Mouse (Mus musculus): ENCODE measurements at regions not wholly inside any gene's neighbourhood (a gene's known extent, or its start where the extent isn't known, plus 50 kb on each side); places are given as distances from the start of the nearest gene placed in this dataset.

- DNase-seq (ENCODE audit: low spot score in 2 of 2), result peak in 1 of 2 experiments; percentile 7
- intact Hi-C loops (cut with DNase I), result loop anchor here (5.0 kb wide), 1 partner anchor 50 kb away; no protein-coding TSS in a partner anchor
Measured at GRCm38 (mm10) chr1:23462411-23462810, 64.8 kb upstream of the Ogfrl1 start.

DNA sequence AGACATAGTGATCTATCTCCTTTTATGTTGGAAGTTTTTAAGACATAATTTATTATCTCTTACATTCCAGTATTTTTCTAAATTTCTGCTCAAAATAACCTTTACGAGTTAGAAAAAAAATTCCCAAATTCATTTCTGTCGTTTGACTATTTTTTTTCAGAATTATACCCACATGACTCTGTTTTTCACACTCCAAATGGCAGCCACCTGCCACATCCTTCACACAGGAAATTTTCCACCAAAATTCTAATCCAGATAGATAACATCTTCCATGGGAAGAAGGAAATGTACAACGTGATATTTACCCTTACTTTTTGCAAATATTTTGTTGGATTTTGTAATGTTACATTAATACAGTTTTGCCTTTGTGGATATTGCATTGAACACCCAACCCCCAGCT lies 66.5 kb upstream of the Ogfrl1 start:
- peak in 1 of 2 experiments; percentile 41 for DNase-seq (ENCODE audit: low spot score in 2 of 2)
- intact Hi-C loops (cut with DNase I), result loop anchor here (5.0 kb wide), 1 partner anchor 52 kb away; no protein-coding TSS in a partner anchor

DNA sequence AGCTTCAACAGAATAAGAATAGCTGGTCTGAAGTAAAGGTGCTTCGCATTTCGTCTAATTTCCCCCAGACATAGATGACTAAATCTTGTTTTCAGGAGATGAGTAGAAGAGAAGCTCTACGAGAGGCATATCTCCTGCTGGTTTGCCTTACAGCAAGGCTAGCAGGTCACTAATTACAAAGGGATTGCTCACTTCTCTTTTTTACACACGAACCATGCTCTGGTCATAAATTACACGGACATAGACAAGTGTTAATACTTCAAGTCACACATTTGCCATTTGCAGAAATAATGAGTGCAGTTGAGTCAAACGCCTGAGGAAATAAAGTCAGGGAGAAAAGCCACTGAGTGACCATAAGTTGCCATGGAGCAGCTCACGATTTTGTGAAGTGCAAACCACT lies 68.8 kb upstream of the Ogfrl1 start:
- intact Hi-C loops (cut with DNase I), result no loop called here
- DNase-seq (ENCODE audit: low spot score in 2 of 2), result no peak

GRCm38 (mm10) chr1:23467405-23467804 lies 69.8 kb upstream of the Ogfrl1 start:
- intact Hi-C loops (cut with DNase I), result no loop called here
- DNase-seq (ENCODE audit: low spot score in 2 of 2), result no peak

GRCm38 (mm10) chr1:23480776-23481320 lies 83.3 kb upstream of the Ogfrl1 start:
- DNase-seq (ENCODE audit: low spot score in 2 of 2), result no peak
- intact Hi-C loops (cut with DNase I), result no loop called here

- no peak for DNase-seq (ENCODE audit: low spot score in 2 of 2)
- intact Hi-C loops (cut with DNase I), result no loop called here
Measured at GRCm38 (mm10) chr1:23484566-23484965, 87.0 kb upstream of the Ogfrl1 start.

GRCm38 (mm10) chr1:23485150-23485775 lies 87.7 kb upstream of the Ogfrl1 start:
- DNase-seq (ENCODE audit: low spot score in 2 of 2), result no peak
- intact Hi-C loops (cut with DNase I), result loop anchor here (5.0 kb wide), 1 partner anchor 103 kb away; no protein-coding TSS in a partner anchor

DNA sequence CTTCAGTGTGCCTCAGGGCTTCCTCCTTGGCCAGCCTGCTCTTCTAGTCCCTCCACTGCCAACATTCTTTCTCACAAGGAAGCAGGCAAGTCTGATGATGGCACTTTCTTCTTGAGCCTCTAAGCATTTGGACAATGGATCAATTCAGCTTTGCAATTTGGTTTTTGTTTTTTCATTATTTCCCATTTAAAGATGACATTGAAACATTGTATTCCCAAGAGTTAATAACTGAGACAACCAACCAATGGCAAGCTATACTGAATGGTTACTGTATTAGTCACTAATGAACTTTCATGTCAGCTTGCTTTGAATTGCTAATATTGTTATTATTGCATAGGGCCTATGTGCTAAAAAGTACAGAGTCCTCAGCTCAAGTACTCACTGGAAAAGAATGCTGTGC lies 89.5 kb upstream of the Ogfrl1 start:
- no peak for DNase-seq (ENCODE audit: low spot score in 2 of 2)
- intact Hi-C loops (cut with DNase I), result loop anchor here (5.0 kb wide), 1 partner anchor 105 kb away; no protein-coding TSS in a partner anchor

DNA sequence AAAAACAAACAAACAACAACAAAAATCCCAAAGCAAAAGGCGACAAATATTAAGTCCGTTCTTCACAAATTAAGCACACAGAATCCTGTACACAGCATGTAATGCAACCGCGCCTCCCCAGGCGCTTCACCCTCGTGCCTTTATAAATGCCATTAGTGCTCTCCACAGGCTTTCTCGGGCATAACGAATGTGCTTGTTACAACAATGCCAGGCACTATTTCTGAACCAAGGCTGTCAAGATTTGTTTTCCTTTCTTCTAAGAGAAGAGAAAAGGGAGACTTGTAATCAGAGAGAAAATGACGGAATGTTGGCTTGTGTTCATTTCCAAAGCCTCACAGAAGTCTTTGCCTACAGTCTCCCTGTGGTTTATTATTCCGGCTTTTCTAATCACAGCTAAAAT lies 93.1 kb upstream of the Ogfrl1 start:
- peak in 1 of 2 experiments; percentile 8 for DNase-seq (ENCODE audit: low spot score in 2 of 2)
- intact Hi-C loops (cut with DNase I), result no loop called here

- intact Hi-C loops (cut with DNase I), result no loop called here
- no peak for DNase-seq (ENCODE audit: low spot score in 2 of 2)
Measured at GRCm38 (mm10) chr1:23491041-23491440, 93.5 kb upstream of the Ogfrl1 start.

DNA sequence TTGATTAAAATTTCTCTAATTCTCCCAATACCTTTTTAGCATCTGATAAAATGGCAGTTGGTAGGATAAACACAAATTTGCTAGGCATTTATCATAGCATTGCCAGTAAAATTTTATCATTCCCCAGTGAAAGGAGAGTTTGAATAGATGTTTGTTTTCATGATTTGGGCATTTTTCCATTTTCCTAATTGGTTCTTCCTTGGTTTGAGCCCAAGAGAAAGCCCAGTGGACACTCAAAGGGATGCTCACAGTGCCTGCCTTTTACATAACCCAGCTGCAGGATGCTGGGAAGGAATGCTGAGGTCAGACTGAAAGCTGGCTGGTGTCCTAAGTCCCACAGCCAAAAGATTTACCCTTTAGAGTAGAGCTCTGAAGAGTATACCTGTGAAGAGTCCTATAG lies 95.4 kb upstream of the Ogfrl1 start:
- intact Hi-C loops (cut with DNase I), result no loop called here
- no peak for DNase-seq (ENCODE audit: low spot score in 2 of 2)

- DNase-seq (ENCODE audit: low spot score in 2 of 2), result peak in 1 of 2 experiments; percentile 20
- intact Hi-C loops (cut with DNase I), result loop anchor here (1.0 kb wide), 1 partner anchor 171 kb away; no protein-coding TSS in a partner anchor
Measured at GRCm38 (mm10) chr1:23495412-23495811, 97.8 kb upstream of the Ogfrl1 start.

DNA sequence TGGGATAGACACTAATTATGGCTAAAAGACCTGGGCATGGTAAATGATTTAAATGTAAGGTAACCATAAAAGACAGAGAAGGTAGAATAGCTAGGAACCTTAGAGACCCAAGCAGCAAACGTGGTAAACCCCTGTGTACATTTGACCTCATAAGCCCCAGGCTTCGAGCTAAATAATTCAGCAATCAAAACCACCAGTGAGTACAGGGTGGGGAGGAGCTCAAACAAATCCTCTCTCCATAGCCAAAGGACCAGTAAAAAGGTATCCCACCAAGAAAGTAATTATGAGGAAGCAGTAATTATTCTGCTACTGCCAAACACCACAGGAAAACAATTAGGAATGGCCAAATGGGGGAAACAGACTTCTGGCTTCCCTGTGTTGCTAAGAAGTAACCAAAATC lies 122.5 kb upstream of the Ogfrl1 start:
- DNase-seq (ENCODE audit: low spot score in 2 of 2), result no peak
- intact Hi-C loops (cut with DNase I), result no loop called here

- DNase-seq (ENCODE audit: low spot score in 2 of 2), result no peak
- intact Hi-C loops (cut with DNase I), result no loop called here
Measured at GRCm38 (mm10) chr1:23532659-23533058, 135.1 kb upstream of the Ogfrl1 start.

DNA sequence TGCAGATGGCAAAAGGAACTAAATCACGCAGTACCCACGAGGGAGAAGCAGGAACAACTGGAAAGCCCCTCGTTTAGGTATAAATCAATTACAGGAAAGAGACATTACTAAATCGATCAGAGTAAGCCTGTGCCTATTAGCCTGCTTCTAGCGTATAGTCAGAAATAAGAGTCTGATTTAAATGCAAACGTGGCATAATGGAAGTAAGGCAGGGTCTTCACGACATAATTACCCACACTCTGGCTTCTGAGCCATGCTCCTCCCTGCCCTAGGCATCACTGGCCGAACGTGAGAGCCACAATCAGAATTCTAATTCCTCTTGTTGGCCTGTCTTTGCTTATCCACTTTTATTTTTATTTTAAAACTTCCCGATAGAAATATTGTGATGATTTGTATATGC lies 139.0 kb upstream of the Ogfrl1 start:
- DNase-seq (ENCODE audit: low spot score in 2 of 2), result no peak
- intact Hi-C loops (cut with DNase I), result no loop called here

DNA sequence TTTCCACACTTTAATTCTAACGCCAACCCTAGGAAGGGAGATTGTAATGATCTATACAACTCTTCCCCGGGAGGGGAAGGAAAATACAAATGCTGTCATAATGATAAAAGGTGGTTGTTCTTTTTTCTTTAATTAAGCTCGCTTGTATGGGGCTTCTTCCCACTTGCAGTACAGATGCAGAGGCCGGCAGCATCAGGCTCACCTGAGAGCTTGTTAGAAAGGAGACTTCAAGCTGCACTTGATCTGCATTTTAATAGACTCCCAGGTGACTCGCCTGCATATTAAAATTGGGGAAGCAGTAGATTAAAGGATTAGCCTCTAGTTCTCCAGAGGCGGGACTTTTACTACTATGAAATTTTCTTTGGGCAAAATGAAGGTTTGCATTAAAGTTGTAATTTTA lies 140.8 kb upstream of the Ogfrl1 start:
- DNase-seq (ENCODE audit: low spot score in 2 of 2), result no peak
- intact Hi-C loops (cut with DNase I), result no loop called here

DNA sequence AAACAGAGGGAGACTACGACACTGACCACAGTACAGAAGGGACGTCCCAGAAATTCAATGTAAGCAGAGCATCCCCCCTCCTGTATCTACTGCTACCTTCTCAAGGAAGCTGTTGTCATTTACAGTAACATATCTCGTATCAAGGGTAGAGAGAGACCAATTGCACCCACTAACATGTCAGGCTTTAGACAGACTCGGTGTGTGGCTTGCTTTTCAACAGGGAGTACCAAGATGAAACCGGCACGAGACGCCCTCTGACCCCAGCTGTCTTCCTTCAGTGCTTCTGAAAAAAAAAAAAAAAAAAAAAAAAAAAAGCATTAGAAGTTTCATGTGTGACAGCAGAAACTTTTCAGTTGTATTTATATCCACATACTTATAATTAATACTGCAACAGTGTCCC lies 143.0 kb upstream of the Ogfrl1 start:
- intact Hi-C loops (cut with DNase I), result no loop called here
- DNase-seq (ENCODE audit: low spot score in 2 of 2), result no peak

GRCm38 (mm10) chr1:23555794-23556193 lies 158.2 kb upstream of the Ogfrl1 start:
- DNase-seq (ENCODE audit: low spot score in 2 of 2), result no peak
- intact Hi-C loops (cut with DNase I), result no loop called here

DNA sequence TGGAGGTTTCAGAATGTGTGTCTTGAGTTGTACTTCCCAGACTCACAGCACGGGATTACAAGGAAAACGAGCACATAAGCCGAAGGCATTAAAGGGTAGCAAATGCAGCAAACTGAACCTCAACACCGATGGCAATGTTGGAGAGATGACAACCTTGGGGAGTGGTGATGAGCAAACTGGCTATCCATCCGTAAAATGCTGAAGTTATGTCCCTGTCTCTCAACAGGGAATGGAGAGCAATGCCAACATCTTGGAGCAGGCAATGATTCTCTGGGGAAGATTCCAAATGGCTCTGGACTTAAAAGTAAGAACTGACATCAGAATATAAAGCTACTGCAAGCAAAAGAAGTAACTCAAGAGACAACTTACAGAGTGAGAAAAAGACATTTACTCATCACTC lies 170.5 kb upstream of the Ogfrl1 start:
- intact Hi-C loops (cut with DNase I), result no loop called here

GRCm38 (mm10) chr1:23574461-23574860 lies 176.9 kb upstream of the Ogfrl1 start:
- no peak for DNase-seq (ENCODE audit: low spot score in 2 of 2)
- intact Hi-C loops (cut with DNase I), result no loop called here

More for the DNA sequence above, 170.5 kb upstream of the Ogfrl1 start:
- DNase-seq (ENCODE audit: low spot score in 2 of 2), result no peak

DNA sequence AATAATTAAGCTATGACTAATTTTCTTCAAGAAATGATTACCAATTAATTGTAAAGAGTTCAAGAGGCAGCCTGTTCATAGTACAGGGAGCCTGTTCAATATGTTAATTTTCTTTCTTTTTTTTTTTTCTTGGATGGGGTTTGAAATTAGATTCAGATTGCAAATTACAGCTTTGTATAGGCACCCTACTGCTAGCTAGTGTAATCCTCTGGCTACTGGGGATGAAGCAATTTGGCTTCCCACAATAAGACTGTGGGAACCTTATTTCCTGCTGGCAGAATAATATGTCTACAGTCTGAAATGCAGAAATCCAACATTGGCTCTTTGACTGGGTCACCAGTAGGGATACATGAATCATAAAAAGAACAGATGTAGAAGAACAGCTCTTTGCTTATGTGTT lies 177.4 kb upstream of the Ogfrl1 start:
- no peak for DNase-seq (ENCODE audit: low spot score in 2 of 2)
- intact Hi-C loops (cut with DNase I), result no loop called here

GRCm38 (mm10) chr1:23575515-23575914 lies 177.9 kb upstream of the Ogfrl1 start:
- DNase-seq (ENCODE audit: low spot score in 2 of 2), result no peak
- intact Hi-C loops (cut with DNase I), result no loop called here

Measured in left cerebral cortex, postnatal 25 days (tissue).